Comparison of ENCODE assay signal across 8 mouse cellular contexts in the genomic region with DNA sequence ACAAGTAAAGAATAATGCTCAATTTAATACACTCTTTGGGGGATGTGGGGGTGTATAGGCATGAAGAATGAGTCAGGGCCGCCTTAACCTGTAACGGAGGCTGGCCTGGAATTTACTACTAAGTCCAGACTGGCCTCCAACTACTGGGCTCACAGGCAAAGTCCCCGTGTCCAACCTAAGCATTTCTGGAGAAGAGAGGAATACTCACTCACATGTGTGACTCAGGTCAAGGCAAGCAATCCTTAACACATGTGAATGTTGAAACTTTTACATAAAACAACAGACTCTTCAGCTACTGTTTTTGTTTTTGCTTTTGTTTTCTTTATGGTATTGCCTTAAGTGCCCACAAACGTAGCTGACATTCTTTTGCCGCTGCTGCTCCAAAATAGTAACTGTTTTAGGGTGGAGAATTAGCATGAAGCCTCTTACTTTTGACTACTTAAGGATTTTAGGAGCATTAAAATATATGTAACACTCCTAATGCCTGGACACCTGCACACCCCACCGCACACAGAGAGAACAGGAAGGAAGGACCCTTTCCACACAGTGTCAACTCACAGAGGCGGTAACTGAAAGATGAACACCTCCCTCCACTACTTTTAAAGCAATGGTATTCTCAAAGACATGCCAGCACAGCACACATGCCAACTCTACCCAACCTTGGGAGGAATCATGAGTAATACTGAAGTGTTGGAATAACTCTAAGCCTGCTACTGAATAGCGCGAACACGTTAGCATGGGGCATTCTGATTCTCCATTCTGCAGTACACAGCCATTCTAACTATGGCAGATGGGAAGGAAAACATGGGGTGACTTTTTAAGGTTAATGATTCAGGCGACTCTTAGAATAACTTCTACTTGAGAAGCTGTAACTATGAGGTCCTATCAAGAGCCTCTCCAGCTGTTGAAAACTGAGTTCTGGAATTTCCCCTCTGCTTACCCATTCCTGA. TPM values are rescaled to one million over a fixed set of nuclear protein-coding genes. Genes with fewer than 3 reads are reported as not detected.
DNase-seq lines count a peak whose midpoint lies in the region; ATAC-seq and TF ChIP-seq lines count a peak whose summit lies in the region.

No protein-coding gene starts in this region.

- H3K4me3 ChIP-seq in lung, adult 2 months (replicated peaks; ENCODE audit: extremely low read depth, low read depth, low read length): peak overlapping the region; percentile 88
- peak overlapping the region; percentile 82 for H3K4me3 ChIP-seq in embryonic fibroblast, embryonic 13.5 days (ENCODE audit: insufficient read depth, low read length)
- peak overlapping the region; percentile 87 for H3K4me3 ChIP-seq in limb, embryonic 13.5 days
- H3K4me3 ChIP-seq in stomach, embryonic 15.5 days (replicated peaks): peak overlapping the region; percentile 81

- peaks cover 3% of the 10 kb centered on the region; the same call in 1 of the 2 replicates for H3K36me3 ChIP-seq in limb, embryonic 13.5 days
- H3K36me3 ChIP-seq in stomach, embryonic 15.5 days: no peaks in the 10 kb centered on the region

- no peak for TF ChIP-seq CTCF in lung, adult 2 months (IDR thresholded peaks at IDR 0.05; ENCODE audit: insufficient read depth, low read length)
- no peak for TF ChIP-seq CTCF in embryonic fibroblast, embryonic 13.5 days (IDR thresholded peaks at IDR 0.05; ENCODE audit: borderline replicate concordance, insufficient read depth, low read length)

- no peak for TF ChIP-seq POLR2A in lung, adult 2 months (IDR thresholded peaks at IDR 0.05; ENCODE audit: borderline replicate concordance, extremely low read depth, low read depth, low read length)
- no peak for TF ChIP-seq POLR2A in embryonic fibroblast, embryonic 13.5 days (IDR thresholded peaks at IDR 0.05; ENCODE audit: low read depth, low read length)

- peak overlapping the region; percentile 23; the same call in 1 of the 2 replicates for H3K27ac ChIP-seq in embryonic fibroblast, embryonic 13.5 days (ENCODE audit: insufficient read depth, low read length)
- peak overlapping the region; percentile 92; the same call in 1 of the 2 replicates for H3K27ac ChIP-seq in limb, embryonic 13.5 days
- peak overlapping the region; percentile 92 for H3K27ac ChIP-seq in stomach, embryonic 15.5 days

- H3K9me3 ChIP-seq in limb, embryonic 13.5 days: no peaks in the 10 kb centered on the region
- H3K9me3 ChIP-seq in stomach, embryonic 15.5 days: no peaks in the 10 kb centered on the region

- peak overlapping the region; percentile 88; the same call in 1 of the 2 replicates for H3K9ac ChIP-seq in limb, embryonic 13.5 days
- H3K9ac ChIP-seq in stomach, embryonic 15.5 days: no peak overlapping the region

- WGBS in lung, adult 2 months: 36% methylated on average over 11 of the region's 11 CpGs
- WGBS in limb, embryonic 13.5 days: 77% methylated on average over 11 of the region's 11 CpGs
- 63% methylated on average over 11 of the region's 11 CpGs for WGBS in stomach, embryonic 15.5 days

- H3K27me3 ChIP-seq in limb, embryonic 13.5 days: no peaks in the 10 kb centered on the region
- no peaks in the 10 kb centered on the region for H3K27me3 ChIP-seq in stomach, embryonic 15.5 days (replicated peaks)

- DNase-seq in lung, adult 2 months: no peak
- no peak for DNase-seq in lung, postnatal 10 days
- DNase-seq in gastrocnemius, postnatal 10 days: no peak
- no peak for DNase-seq in layer of hippocampus, adult 11-12 months (ENCODE audit: low spot score)
- DNase-seq in layer of hippocampus, adult 9-10 months (ENCODE audit: low spot score): no peak

- peaks cover 31% of the 10 kb centered on the region for H3K4me1 ChIP-seq in lung, adult 2 months (ENCODE audit: control insufficient read depth, insufficient read depth, low read length)
- H3K4me1 ChIP-seq in embryonic fibroblast, embryonic 13.5 days (ENCODE audit: control insufficient read depth, insufficient read depth, low read length): no peaks in the 10 kb centered on the region
- H3K4me1 ChIP-seq in limb, embryonic 13.5 days: peaks cover 28% of the 10 kb centered on the region
- H3K4me1 ChIP-seq in stomach, embryonic 15.5 days: peaks cover 20% of the 10 kb centered on the region; the same call in 1 of the 2 replicates

- no peak for ATAC-seq in limb, embryonic 13.5 days (ENCODE audit: low FRiP score, low read depth)
- ATAC-seq in stomach, embryonic 15.5 days (ENCODE audit: insufficient read depth, low FRiP score, low read depth): no peak

- peak overlapping the region; percentile 85 for H3K4me2 ChIP-seq in limb, embryonic 13.5 days (replicated peaks)
- H3K4me2 ChIP-seq in stomach, embryonic 15.5 days: peak overlapping the region; percentile 86

RNA-seq across cellular contexts. Expression of a gene that starts 2.1 kb away (rescaled TPM):
- polyA plus RNA-seq in lung, adult 2 months (2012; rRNA removed): 21.9 and 22.6 TPM in 2 replicates
- polyA plus RNA-seq in embryonic fibroblast, embryonic 13.5 days (2011; ENCODE audit: insufficient read length, low read depth, missing spikeins): 13.3 and 13.4 TPM in 2 replicates
- polyA plus RNA-seq in limb, embryonic 13.5 days (2015; fragmentation: Nextera tagmentation; extraction: Ambion mirVana): 14.6 and 17.3 TPM in 2 replicates
- 12.4 and 13.9 TPM in 2 replicates for polyA plus RNA-seq in stomach, embryonic 15.5 days (2015; fragmentation: Nextera tagmentation; extraction: Ambion mirVana)
- total RNA-seq in gastrocnemius, postnatal 10 days (2021): 10 to 100 TPM in 1 of 2 experiments, 1 to 10 TPM in 1; 8.9 to 11.2 TPM

Comparison
In these comparisons a context has a peak if more than half of its experiments do, and no peak if none do; other contexts are left out.
1. H3K27ac ChIP-seq: peak in every context shown above with its lines; median percentile 92 in limb, embryonic 13.5 days; 92 in stomach, embryonic 15.5 days; 23 in embryonic fibroblast, embryonic 13.5 days.